Mouse (Mus musculus): ENCODE measurements around the gene Tmie. TPM values are rescaled to one million over a fixed set of nuclear protein-coding genes. Genes with fewer than 3 reads are reported as not detected.

Tmie gene
- polyA plus RNA-seq, 1 experiment, result not detected

- H3K4me3 ChIP-seq (ENCODE audit: insufficient read depth, poor library complexity, severe bottlenecking), result no peak within 1 kb of the TSS
- no peaks in the 10 kb centered on the region for H3K79me3 ChIP-seq (ENCODE audit: low read depth)
- H3K79me2 ChIP-seq (ENCODE audit: control insufficient read depth, insufficient read depth), result no peaks in the 10 kb centered on the region
- H3K27me3 ChIP-seq (ENCODE audit: control insufficient read depth, insufficient read depth, insufficient read length), result no peaks in the 10 kb centered on the region
- H3ac ChIP-seq (ENCODE audit: control insufficient read depth, insufficient read length, low read depth), result no peak within 1 kb of the TSS
- no peaks in the 10 kb centered on the region for H3K36me3 ChIP-seq (ENCODE audit: control insufficient read depth, insufficient read depth)
- TF ChIP-seq MAX (IDR thresholded peaks at IDR 0.05) (no peak), CEBPB (IDR thresholded peaks at IDR 0.05; ENCODE audit: low read depth) (no peak), MYOD1 (IDR thresholded peaks at IDR 0.05; ENCODE audit: control insufficient read depth, insufficient read length, low read depth) (no peak), USF1 (IDR thresholded peaks at IDR 0.05; ENCODE audit: low read depth) (no peak), CTCF (IDR thresholded peaks at IDR 0.05; ENCODE audit: control insufficient read depth, insufficient read depth, insufficient read length) (no peak), MYOG (IDR thresholded peaks at IDR 0.05; ENCODE audit: control insufficient read depth, extremely low read depth, insufficient read length) (no peak), FOSL1 (IDR thresholded peaks at IDR 0.05; ENCODE audit: insufficient read depth, low read length, poor library complexity, severe bottlenecking) (no peak)
These were observed 35.7 kb downstream of the Tmie start, which contains the start of gene Prss46 for GRCm38 (mm10) chr9:110844206-110844605. Gene Prss46, plus strand, starts transcription at chr9:110844506.

DNA sequence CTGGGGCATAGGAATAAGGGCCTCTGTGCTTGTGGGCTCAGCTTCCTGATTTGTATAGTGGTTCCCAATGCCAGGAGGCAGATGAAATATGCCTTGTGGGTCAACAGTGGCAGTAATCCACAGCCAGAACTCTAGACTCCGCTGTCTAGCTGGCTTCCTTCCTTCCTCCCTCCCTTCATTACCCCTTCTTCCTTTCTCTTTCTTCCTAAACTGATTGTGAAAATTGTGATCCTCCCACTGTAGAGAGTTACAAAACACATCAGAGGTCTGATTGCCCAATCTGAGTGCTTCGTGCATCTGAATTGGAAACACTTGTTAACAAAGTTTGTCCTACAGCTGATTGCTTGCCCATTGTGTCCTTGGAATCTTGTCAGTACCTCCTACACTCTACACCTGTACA lies 38.5 kb downstream of the Tmie start:
- H3K79me3 ChIP-seq (ENCODE audit: low read depth), result no peaks in the 10 kb centered on the region
- no peaks in the 10 kb centered on the region for H3K79me2 ChIP-seq (ENCODE audit: control insufficient read depth, insufficient read depth)
- no peaks in the 10 kb centered on the region for H3K36me3 ChIP-seq (ENCODE audit: control insufficient read depth, insufficient read depth)
- no peak for TF ChIP-seq MYOD1 (IDR thresholded peaks at IDR 0.05; ENCODE audit: control insufficient read depth, insufficient read length, low read depth)
- TF ChIP-seq CEBPB (IDR thresholded peaks at IDR 0.05; ENCODE audit: low read depth), result no peak
- TF ChIP-seq FOSL1 (IDR thresholded peaks at IDR 0.05; ENCODE audit: insufficient read depth, low read length, poor library complexity, severe bottlenecking), result no peak
- no peak for TF ChIP-seq USF1 (IDR thresholded peaks at IDR 0.05; ENCODE audit: low read depth)
- no peak for TF ChIP-seq MAX (IDR thresholded peaks at IDR 0.05)
- TF ChIP-seq MYOG (IDR thresholded peaks at IDR 0.05; ENCODE audit: control insufficient read depth, extremely low read depth, insufficient read length), result no peak
- no peak for TF ChIP-seq CTCF (IDR thresholded peaks at IDR 0.05; ENCODE audit: control insufficient read depth, insufficient read depth, insufficient read length)
- no peaks in the 10 kb centered on the region for H3K27me3 ChIP-seq (ENCODE audit: control insufficient read depth, insufficient read depth, insufficient read length)
- H3ac ChIP-seq (ENCODE audit: control insufficient read depth, insufficient read length, low read depth), result no peak overlapping the region
- H3K4me3 ChIP-seq (ENCODE audit: insufficient read depth, poor library complexity, severe bottlenecking), result no peak overlapping the region

DNA sequence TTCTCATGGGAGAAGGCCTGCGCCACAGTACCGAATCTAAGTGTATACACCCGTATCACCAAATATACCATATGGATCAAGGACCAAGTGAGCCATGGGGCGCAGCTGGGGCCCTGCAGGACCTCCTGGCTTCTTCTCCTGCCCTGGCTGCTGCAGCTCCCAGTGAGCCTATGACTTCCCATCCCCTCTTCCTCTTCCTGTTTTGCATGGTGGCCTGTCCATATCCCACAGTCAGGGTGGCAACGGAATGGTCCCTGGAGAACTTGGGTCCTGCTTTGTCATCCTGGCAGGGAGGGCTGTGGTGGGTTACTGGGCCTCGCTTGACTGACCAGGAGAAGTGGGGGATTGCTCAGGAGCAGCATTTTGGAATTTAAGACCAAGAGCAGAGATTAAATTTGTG lies 39.0 kb downstream of the Tmie start:
- Histone ChIP-seq H3K79me3 (ENCODE audit: low read depth) (no peaks in the 10 kb centered on the region), H3K4me3 (ENCODE audit: insufficient read depth, poor library complexity, severe bottlenecking) (no peak overlapping the region)
- TF ChIP-seq MYOG (IDR thresholded peaks at IDR 0.05; ENCODE audit: control insufficient read depth, extremely low read depth, insufficient read length), result no peak
- no peak for TF ChIP-seq CTCF (IDR thresholded peaks at IDR 0.05; ENCODE audit: control insufficient read depth, insufficient read depth, insufficient read length)
- no peak for TF ChIP-seq FOSL1 (IDR thresholded peaks at IDR 0.05; ENCODE audit: insufficient read depth, low read length, poor library complexity, severe bottlenecking)
- TF ChIP-seq USF1 (IDR thresholded peaks at IDR 0.05; ENCODE audit: low read depth), result no peak
- TF ChIP-seq MAX (IDR thresholded peaks at IDR 0.05), result no peak
- no peak for TF ChIP-seq CEBPB (IDR thresholded peaks at IDR 0.05; ENCODE audit: low read depth)
- TF ChIP-seq MYOD1 (IDR thresholded peaks at IDR 0.05; ENCODE audit: control insufficient read depth, insufficient read length, low read depth), result no peak

DNA sequence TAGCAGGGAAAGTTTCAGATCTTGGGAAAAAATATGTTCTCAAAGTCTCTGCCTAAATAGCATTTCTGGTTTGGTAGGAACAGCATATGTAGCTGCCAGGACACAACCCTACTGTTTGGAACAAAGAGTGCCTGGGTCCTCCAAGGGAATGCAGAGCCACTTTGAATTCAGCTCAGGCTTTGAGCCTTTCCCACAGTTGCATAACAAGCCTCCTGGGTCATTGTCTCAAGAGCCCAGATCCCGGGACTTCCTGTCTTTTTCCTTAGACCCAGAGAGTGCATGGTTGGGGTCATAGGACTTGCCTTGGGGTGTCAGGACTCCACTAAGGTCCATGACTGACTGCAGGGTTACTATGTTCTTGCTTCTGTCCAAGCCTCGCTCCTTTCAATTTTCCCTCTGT lies 43.8 kb downstream of the Tmie start:
- Histone ChIP-seq H3K79me2 (ENCODE audit: control insufficient read depth, insufficient read depth) (no peaks in the 10 kb centered on the region), H3K36me3 (ENCODE audit: control insufficient read depth, insufficient read depth) (no peaks in the 10 kb centered on the region), H3K27me3 (ENCODE audit: control insufficient read depth, insufficient read depth, insufficient read length) (no peaks in the 10 kb centered on the region), H3ac (ENCODE audit: control insufficient read depth, insufficient read length, low read depth) (no peak overlapping the region), H3K79me3 (ENCODE audit: low read depth) (no peaks in the 10 kb centered on the region), H3K4me3 (ENCODE audit: insufficient read depth, poor library complexity, severe bottlenecking) (no peak overlapping the region)
- TF ChIP-seq MAX (IDR thresholded peaks at IDR 0.05) (no peak), MYOD1 (IDR thresholded peaks at IDR 0.05; ENCODE audit: control insufficient read depth, insufficient read length, low read depth) (no peak), MYOG (IDR thresholded peaks at IDR 0.05; ENCODE audit: control insufficient read depth, extremely low read depth, insufficient read length) (no peak), USF1 (IDR thresholded peaks at IDR 0.05; ENCODE audit: low read depth) (no peak), CTCF (IDR thresholded peaks at IDR 0.05; ENCODE audit: control insufficient read depth, insufficient read depth, insufficient read length) (no peak), FOSL1 (IDR thresholded peaks at IDR 0.05; ENCODE audit: insufficient read depth, low read length, poor library complexity, severe bottlenecking) (no peak), CEBPB (IDR thresholded peaks at IDR 0.05; ENCODE audit: low read depth) (no peak)

More for the DNA sequence above, 39.0 kb downstream of the Tmie start:
- no peak overlapping the region for H3ac ChIP-seq (ENCODE audit: control insufficient read depth, insufficient read length, low read depth)
- H3K36me3 ChIP-seq (ENCODE audit: control insufficient read depth, insufficient read depth), result no peaks in the 10 kb centered on the region
- no peaks in the 10 kb centered on the region for H3K79me2 ChIP-seq (ENCODE audit: control insufficient read depth, insufficient read depth)
- no peaks in the 10 kb centered on the region for H3K27me3 ChIP-seq (ENCODE audit: control insufficient read depth, insufficient read depth, insufficient read length)

DNA sequence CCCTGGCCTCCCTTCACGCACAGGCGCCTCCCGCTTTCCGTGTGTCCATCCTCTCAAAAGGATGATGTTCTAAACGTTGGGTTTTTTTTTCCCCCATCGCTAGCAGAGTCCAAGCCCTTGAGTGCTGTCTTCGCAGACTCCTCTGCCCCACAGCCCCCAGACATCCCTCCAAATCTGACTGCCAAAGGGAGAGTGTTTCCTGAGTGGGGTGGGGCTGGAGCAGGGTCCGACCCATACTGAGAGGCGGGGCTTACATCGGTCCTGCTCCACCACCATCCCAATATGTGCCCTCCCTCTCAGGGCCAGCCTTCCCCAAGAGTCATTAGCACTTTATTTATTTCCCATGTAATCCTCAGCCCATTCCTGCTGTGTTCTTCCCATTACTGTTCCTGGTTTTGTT lies 45.0 kb downstream of the Tmie start:
- no peak for TF ChIP-seq MYOD1 (IDR thresholded peaks at IDR 0.05; ENCODE audit: control insufficient read depth, insufficient read length, low read depth)
- TF ChIP-seq CEBPB (IDR thresholded peaks at IDR 0.05; ENCODE audit: low read depth), result no peak
- no peak for TF ChIP-seq MYOG (IDR thresholded peaks at IDR 0.05; ENCODE audit: control insufficient read depth, extremely low read depth, insufficient read length)
- no peak for TF ChIP-seq USF1 (IDR thresholded peaks at IDR 0.05; ENCODE audit: low read depth)
- TF ChIP-seq MAX (IDR thresholded peaks at IDR 0.05), result no peak
- no peak for TF ChIP-seq CTCF (IDR thresholded peaks at IDR 0.05; ENCODE audit: control insufficient read depth, insufficient read depth, insufficient read length)
- TF ChIP-seq FOSL1 (IDR thresholded peaks at IDR 0.05; ENCODE audit: insufficient read depth, low read length, poor library complexity, severe bottlenecking), result no peak

DNA sequence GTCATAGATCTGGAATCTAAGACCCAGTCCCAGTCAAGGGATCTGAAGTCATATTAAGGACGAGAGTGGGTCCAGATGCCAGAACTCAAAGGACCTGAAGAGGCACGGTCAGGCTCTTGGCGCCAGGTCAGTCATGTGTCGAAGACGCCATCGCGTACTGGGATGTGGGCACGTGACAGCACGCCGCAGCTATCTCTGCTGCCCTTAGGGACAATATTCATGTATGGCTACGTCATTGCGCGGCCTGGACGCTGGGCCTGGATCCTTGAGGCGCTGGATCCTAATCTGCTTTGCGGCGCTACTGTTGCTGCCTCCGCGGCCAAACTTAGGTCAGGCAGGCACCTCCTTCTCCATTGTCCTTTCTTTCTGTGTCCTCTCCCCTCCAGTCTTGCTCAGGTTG lies 45.5 kb downstream of the Tmie start, which contains the start of gene Prss45:
TSS of gene Prss45 (plus strand) at position 178 of the 400 bp plus-strand sequence.
- no peaks in the 10 kb centered on the region for H3K79me3 ChIP-seq (ENCODE audit: low read depth)
- H3ac ChIP-seq (ENCODE audit: control insufficient read depth, insufficient read length, low read depth), result no peak within 1 kb of the TSS
- H3K36me3 ChIP-seq (ENCODE audit: control insufficient read depth, insufficient read depth), result no peaks in the 10 kb centered on the region
- H3K79me2 ChIP-seq (ENCODE audit: control insufficient read depth, insufficient read depth), result no peaks in the 10 kb centered on the region
- no peak for TF ChIP-seq MAX (IDR thresholded peaks at IDR 0.05)
- no peak for TF ChIP-seq CTCF (IDR thresholded peaks at IDR 0.05; ENCODE audit: control insufficient read depth, insufficient read depth, insufficient read length)
- TF ChIP-seq MYOG (IDR thresholded peaks at IDR 0.05; ENCODE audit: control insufficient read depth, extremely low read depth, insufficient read length), result no peak
- H3K27me3 ChIP-seq (ENCODE audit: control insufficient read depth, insufficient read depth, insufficient read length), result peaks cover 3% of the 10 kb centered on the region
- H3K4me3 ChIP-seq (ENCODE audit: insufficient read depth, poor library complexity, severe bottlenecking), result no peak within 1 kb of the TSS

More for the DNA sequence above, 45.0 kb downstream of the Tmie start:
- Histone ChIP-seq H3K79me3 (ENCODE audit: low read depth) (no peaks in the 10 kb centered on the region), H3ac (ENCODE audit: control insufficient read depth, insufficient read length, low read depth) (no peak overlapping the region), H3K4me3 (ENCODE audit: insufficient read depth, poor library complexity, severe bottlenecking) (no peak overlapping the region), H3K36me3 (ENCODE audit: control insufficient read depth, insufficient read depth) (no peaks in the 10 kb centered on the region), H3K27me3 (ENCODE audit: control insufficient read depth, insufficient read depth, insufficient read length) (peaks cover 2% of the 10 kb centered on the region), H3K79me2 (ENCODE audit: control insufficient read depth, insufficient read depth) (no peaks in the 10 kb centered on the region)
